Mouse (Mus musculus) adrenal gland, adult 18-20 months (tissue): ENCODE data around the gene Fbxl12. TPM values are rescaled to one million over a fixed set of nuclear protein-coding genes. Genes with fewer than 3 reads are reported as not detected.
"Not testable (repeated sequence)": the region's sequence is repeated elsewhere in the genome, so short reads cannot be mapped to it uniquely, and the experiment has no call there.

Experiments
- DNase-seq, 2 experiments: peaks; one replicate each; pipeline ENCODE4 v3.0.0; 2021 to 2022; ENCODE audit warnings: low spot score in 2 of 2
- long read RNA-seq, 2 experiments: library from polyadenylated mRNA; stranded (forward); transcript quantifications; one replicate each; pipeline ENCODE4 v2.0.0; 2021
- total RNA-seq, 2 experiments: library from RNA; stranded (reverse); gene quantifications; 1 replicate in 1 of 2; 2 replicates in 1 of 2; pipeline ENCODE4 v1.2.3; 2021

Gene Fbxl12
- total RNA-seq = 10 to 100 TPM; 18.3 to 19.4 TPM
- long read RNA-seq, experiment 1, transcript Fbxl12-201 (3 exons, 2,056 nt) = major isoform, 7 of 11 reads
- long read RNA-seq, experiment 1, partial matches to known transcripts = 0 of 11 reads
- long read RNA-seq, experiment 1, other reads (novel, unspliced or antisense) = 2 of 11 reads
- long read RNA-seq, experiment 2, transcript Fbxl12-202 (3 exons, 2,086 nt) = major isoform, 5 of 14 reads
- long read RNA-seq, experiment 2, partial matches to known transcripts = 0 of 14 reads
- long read RNA-seq, experiment 2, other reads (novel, unspliced or antisense) = 1 of 14 reads

GRCm38 (mm10) chr9:20644360-20645081, at the start of gene Fbxl12:
Gene Fbxl12 (minus strand): TSS chr9:20644767.
- peak; percentile 66 to 67 for DNase-seq

DNA sequence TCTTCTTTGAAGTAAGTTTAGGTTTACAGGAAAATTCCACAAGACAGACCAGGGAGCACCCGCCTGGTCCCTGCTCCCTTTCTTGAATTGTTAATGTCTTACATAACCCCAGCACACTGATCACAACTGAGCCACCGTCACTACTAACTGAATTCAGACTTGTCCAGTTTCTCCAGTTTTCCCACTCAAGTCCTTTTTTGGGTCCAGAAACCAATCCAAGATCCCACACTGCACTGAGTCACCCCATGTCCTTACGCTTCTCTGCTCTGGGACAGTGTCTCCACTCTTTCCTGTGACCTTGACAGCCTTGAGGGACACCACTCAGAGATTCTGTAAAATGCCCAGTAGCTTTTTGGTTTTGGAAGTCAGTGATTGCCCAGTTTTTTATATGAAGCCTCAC, 48.3 kb upstream of the Fbxl12 start:
- DNase-seq = no peak

GRCm38 (mm10) chr9:20690449-20690848, 45.9 kb upstream of the Fbxl12 start:
- not testable (repeated sequence) for DNase-seq

DNA sequence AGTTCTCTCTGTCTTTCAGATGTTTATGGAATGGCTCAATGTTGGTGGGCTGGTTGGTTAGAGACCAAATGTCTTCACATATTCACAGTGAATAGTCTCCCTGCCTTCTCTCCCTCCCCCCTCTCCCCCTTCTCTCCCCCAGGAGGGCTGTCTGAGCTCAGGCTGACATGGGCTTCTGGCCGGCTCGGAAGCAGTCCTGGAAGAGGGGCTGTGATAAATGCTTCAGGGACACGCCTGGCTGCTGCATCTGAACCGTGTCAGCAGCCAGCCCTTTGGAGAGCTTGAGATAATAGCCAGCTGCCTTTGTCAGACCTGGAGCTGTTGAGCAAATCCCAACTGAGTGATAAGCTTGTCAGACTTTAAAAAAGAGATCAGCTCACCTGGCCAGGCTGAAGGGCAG, 45.3 kb upstream of the Fbxl12 start:
- DNase-seq = no peak

DNA sequence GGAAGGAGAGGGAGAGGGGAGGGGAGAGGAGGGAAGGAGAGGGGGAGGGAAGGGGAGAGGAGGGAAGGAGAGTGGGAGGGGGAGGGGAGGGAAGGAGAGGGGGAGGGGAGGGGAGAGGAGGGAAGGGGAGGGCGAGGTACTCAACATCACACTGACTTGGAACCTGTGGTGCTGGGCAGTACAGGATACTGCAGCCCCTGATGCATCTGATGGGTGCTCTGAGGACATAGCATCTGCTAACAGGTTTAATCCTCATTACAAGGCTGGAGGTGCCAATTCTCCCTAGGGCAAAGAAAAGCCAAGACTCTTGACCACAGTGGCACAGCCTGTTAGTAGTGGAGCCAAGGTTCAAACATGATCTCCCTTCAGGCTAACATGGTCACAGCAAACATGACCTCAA, 44.8 kb upstream of the Fbxl12 start:
- DNase-seq = no peak

- no peak for DNase-seq
These were observed 40.7 kb upstream of the Fbxl12 start for GRCm38 (mm10) chr9:20685081-20685861.

DNA sequence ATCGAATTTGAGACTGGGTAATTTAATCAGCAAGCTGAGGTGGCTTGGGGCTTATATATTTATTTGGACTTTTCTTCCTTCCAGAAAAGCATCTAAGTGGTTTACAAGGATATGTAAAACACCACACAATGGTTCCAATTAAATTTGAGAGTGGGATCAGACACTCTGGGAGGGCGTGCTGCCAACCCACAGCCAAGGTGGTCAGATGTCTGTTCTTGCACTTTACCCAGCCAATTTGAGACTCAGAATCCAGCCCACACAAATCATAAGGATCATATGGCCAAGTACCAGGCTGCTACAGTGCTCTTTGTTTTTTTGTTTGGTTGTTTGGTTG, 37.8 kb upstream of the Fbxl12 start:
- DNase-seq = no peak

GRCm38 (mm10) chr9:20681546-20682388, 37.2 kb upstream of the Fbxl12 start:
- no peak for DNase-seq

- no peak for DNase-seq
These were observed 35.9 kb upstream of the Fbxl12 start for GRCm38 (mm10) chr9:20680378-20680958.

DNA sequence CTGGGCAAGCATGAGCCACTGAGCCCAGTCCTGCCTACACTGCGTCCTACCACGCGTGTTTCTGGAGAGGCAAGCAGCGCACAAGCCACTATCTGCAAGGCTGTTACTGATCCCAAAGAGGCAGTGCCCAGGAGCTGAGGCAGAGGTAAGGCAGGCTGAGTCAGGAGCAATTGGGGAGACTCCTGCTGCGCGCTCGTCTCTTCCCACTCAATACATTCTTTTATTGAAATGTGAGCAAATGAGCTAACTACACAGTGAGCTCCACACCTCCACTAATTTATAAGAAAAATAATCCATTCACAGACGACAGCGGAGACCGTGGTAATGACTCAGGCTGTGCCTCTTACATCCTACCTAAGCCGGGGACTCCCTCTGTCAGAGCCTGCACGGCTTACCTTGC, 33.3 kb upstream of the Fbxl12 start:
- DNase-seq = no peak

GRCm38 (mm10) chr9:20672047-20672446, 27.5 kb upstream of the Fbxl12 start:
- DNase-seq = no peak

DNA sequence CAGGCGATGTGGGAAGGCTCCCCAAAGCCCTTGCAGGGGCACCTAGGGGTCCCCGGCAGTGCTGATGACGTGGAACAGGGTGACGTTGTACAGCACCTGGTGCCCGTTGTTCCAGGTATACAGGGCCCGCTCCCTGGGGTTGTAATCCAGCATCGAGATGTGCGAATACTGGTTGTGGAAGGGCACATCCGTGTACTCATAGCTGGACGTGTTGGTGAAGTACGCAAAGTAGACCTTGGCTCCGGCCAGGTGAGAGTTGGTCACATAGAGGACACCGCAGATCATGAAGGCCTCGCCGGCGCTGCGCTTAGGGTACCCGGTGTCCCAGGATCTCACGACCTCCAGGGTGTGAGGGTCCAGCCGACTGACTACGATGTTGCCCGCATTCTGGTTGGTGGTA, 23.5 kb upstream of the Fbxl12 start:
- DNase-seq = no peak

GRCm38 (mm10) chr9:20666510-20667034, 22.0 kb upstream of the Fbxl12 start:
- DNase-seq = no peak

DNA sequence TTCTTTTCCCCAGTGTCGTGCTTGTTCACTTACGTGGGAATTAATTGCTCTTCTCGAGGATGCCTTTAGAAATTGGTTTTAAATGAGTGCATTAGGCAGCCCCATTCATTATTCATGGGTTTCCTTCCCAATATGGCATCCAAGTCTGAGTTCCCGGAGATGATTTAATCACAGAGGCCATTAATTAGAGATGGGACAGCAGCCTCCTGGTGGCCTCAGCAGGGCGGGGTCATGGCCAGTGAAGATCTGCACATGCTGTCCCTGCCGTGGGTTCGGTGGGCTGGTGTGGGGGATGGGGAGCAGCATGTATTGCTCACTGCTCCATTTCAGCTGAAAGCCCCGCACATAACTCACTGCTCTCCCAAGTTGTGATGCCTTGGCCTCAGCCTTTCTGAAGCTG, 21.4 kb upstream of the Fbxl12 start:
- no peak for DNase-seq

GRCm38 (mm10) chr9:20664982-20665637, 20.5 kb upstream of the Fbxl12 start:
- no peak for DNase-seq

- DNase-seq = no peak
These were observed 19.8 kb upstream of the Fbxl12 start for GRCm38 (mm10) chr9:20664366-20664765.

DNA sequence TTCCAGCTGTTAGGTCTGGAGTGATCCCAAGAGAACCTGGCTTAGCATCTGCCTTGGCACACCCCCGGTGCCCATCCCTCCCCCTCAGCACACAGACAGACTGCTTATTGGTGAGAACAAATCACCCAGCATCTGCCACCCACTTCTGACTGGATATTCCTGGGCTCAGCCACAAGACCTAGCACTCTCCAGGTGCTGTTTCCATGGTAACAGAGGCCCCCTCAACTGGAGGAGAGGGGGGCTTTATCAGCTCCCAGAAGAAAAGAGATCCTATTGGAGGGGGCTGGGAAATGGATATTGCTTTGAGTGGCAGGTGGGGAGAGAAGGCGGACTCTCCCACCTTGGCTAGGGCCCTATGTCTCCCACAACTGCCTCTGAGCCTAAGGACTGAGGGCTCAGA, 19.4 kb upstream of the Fbxl12 start:
- no peak for DNase-seq

DNA sequence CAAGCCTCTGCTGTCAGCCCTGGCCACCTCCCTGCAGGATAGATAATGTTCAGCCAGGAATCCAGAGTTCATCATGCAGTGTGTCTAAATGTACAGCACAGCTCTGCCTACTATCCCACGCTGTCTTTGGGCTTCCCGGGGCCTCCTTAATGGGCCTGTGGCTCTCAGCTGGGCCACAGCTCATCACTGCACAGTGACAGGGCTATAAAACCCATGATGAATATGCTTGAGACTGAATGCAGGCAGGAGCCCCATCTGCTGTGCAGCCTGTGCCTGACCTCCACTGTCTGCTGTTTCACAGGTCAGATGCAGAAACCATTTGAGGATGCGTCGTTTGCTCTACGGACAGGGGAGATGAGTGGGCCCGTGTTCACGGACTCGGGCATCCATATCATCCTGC, 18.3 kb upstream of the Fbxl12 start:
- no peak for DNase-seq

GRCm38 (mm10) chr9:20662325-20662724, 17.8 kb upstream of the Fbxl12 start:
- DNase-seq = peak; percentile 56 to 68

- DNase-seq = peak in 1 of 2 experiments; percentile 40
These were observed 13.0 kb upstream of the Fbxl12 start for GRCm38 (mm10) chr9:20657546-20657945.
